Mouse (Mus musculus) cortical plate, adult 2 months (tissue): ENCODE data around the gene Zbtb5.

Experiments used
- CTCF ChIP-seq: fragments of 200-500 bp; IDR thresholded peaks from 2 replicates; pipeline ENCODE4 v1.5.1; 2011; ENCODE audit warnings: mild to moderate bottlenecking, control low read depth, low read length; ENCODE audit not compliant: insufficient read depth; ENCODE audit errors: extremely low read depth
- POLR2A ChIP-seq: fragments of 200-500 bp; IDR thresholded peaks from 2 replicates; pipeline ENCODE4 v1.6.1; 2011; ENCODE audit warnings: mild to moderate bottlenecking, low read length, control low read depth; ENCODE audit not compliant: insufficient read depth; ENCODE audit errors: extremely low read depth

DNA sequence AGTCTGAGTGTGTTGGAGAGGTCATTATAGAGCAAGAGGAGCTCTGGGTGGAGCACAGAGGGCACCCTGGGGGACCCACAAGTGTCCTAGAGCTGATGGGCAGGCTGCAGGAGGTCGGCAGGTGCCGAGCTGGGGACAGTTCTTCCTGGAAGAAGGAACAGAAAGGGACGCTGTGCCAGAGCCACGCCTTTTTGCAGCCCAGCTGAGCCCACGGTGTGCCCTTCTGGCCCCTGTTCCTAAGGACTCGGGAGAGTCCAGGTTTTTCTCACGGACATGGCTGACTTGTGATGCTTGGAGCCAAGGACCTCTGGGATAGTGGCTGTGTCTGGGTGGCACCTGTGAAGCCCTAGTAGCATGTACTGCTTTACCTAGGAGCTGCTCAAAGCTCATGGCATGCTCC lies 28.6 kb upstream of the Zbtb5 start:
- TF ChIP-seq CTCF (no peak), POLR2A (no peak)
